Mouse (Mus musculus) liver, postnatal 0 days (tissue): Measurements from ENCODE around the gene Gm10188. TPM values are rescaled to one million over a fixed set of nuclear protein-coding genes. Genes with fewer than 3 reads are reported as not detected.

Experiments
- ATAC-seq: fragments of 200-750 bp; cut with Nextera tagmentation; 2 replicates; pipeline ENCODE4 v1.8.0; 2017; ENCODE audit warnings: mild to moderate bottlenecking, moderate library complexity
- DNase-seq: peaks from one replicate; pipeline ENCODE4 v3.0.0-alpha.2; 2016
- H3K27ac ChIP-seq: fragments of 300-500 bp; sonication (generic); 2 replicates; pipeline ENCODE4 v1.5.1; 2014; ENCODE audit warnings: antibody characterized with exemption, moderate library complexity, mild to moderate bottlenecking, low read depth
- H3K27me3 ChIP-seq: fragments of 300-500 bp; sonication (generic); 2 replicates; pipeline ENCODE4 v1.6.1; 2014; ENCODE audit warnings: low read length, control low read depth, mixed read lengths; ENCODE audit not compliant: insufficient read depth
- H3K36me3 ChIP-seq: fragments of 300-500 bp; sonication (generic); replicated peaks from 2 replicates; pipeline ENCODE4 v1.6.1; 2014; ENCODE audit warnings: mild to moderate bottlenecking, control low read depth, low read length, moderate library complexity, mixed read lengths; ENCODE audit not compliant: insufficient read depth
- H3K4me1 ChIP-seq: fragments of 300-500 bp; sonication (generic); 2 replicates; pipeline ENCODE4 v1.6.1; 2014; ENCODE audit warnings: antibody characterized with exemption, mild to moderate bottlenecking, control low read depth; ENCODE audit not compliant: insufficient read depth
- H3K4me2 ChIP-seq: fragments of 300-500 bp; sonication (generic); 2 replicates; pipeline ENCODE4 v1.6.1; 2014; ENCODE audit warnings: low read depth, mild to moderate bottlenecking, low read length, moderate library complexity, mixed read lengths
- H3K4me3 ChIP-seq: fragments of 300-500 bp; sonication (generic); 2 replicates; pipeline ENCODE4 v1.5.1; 2014; ENCODE audit warnings: low read depth, low read length
- H3K9ac ChIP-seq: fragments of 300-500 bp; sonication (generic); replicated peaks from 2 replicates; pipeline ENCODE4 v1.6.1; 2014; ENCODE audit warnings: mild to moderate bottlenecking, moderate library complexity
- H3K9me3 ChIP-seq: fragments of 300-500 bp; sonication (generic); 2 replicates; pipeline ENCODE4 v1.6.1; 2016; ENCODE audit warnings: mild to moderate bottlenecking, control low read depth, low read length, mixed read lengths
- CTCF ChIP-seq: sonication (generic); IDR thresholded peaks from 2 replicates; pipeline ENCODE4 v1.5.1; 2016; ENCODE audit warnings: antibody characterized with exemption, low read depth
- EP300 ChIP-seq: IDR thresholded peaks from 2 replicates; pipeline ENCODE4 v1.6.1; 2016; ENCODE audit warnings: antibody characterized with exemption, low read depth, mild to moderate bottlenecking
- WGBS: fragments of 180-500 bp; shearing (Covaris S2); extraction: QIAGEN DNeasy Blood & Tissue Kit; methylation state at CpG from one replicate; pipeline ENCODE4 v1.1.7; 2014; ENCODE audit not compliant: insufficient replicate concordance; 5-methylcytosine and 5-hydroxymethylcytosine counted together
- polyA plus RNA-seq: library from polyadenylated mRNA; unstranded; fragments of >200 nt; fragmentation: Nextera tagmentation; extraction: Ambion mirVana; gene quantifications from 2 replicates; pipeline ENCODE4 v1.2.1, GENCODE M21; 2015

The Gm10188 gene
- polyA plus RNA-seq, 1 experiment from 2014 or later: not detected

GRCm38 (mm10) chr1:132195100-132195499 lies 34.5 kb downstream of the Gm10188 start:
- H3K9me3 ChIP-seq: no peaks in the 10 kb centered on the region
- no peaks in the 10 kb centered on the region for H3K36me3 ChIP-seq
- 62% methylated on average over 9 of the region's 9 CpGs for WGBS
- no peak overlapping the region for H3K27ac ChIP-seq
- ATAC-seq: no peak
- peaks cover 9% of the 10 kb centered on the region for H3K4me1 ChIP-seq
- no peak overlapping the region for H3K9ac ChIP-seq
- no peak for TF ChIP-seq EP300
- no peak for TF ChIP-seq CTCF
- no peak for DNase-seq
- H3K27me3 ChIP-seq: peaks cover 93% of the 10 kb centered on the region
- no peak overlapping the region for H3K4me2 ChIP-seq
- no peak overlapping the region for H3K4me3 ChIP-seq

GRCm38 (mm10) chr1:132194624-132195023 lies 34.9 kb downstream of the Gm10188 start:
- Histone ChIP-seq H3K27me3 (peaks cover 93% of the 10 kb centered on the region), H3K9me3 (no peaks in the 10 kb centered on the region), H3K9ac (no peak overlapping the region), H3K4me1 (peaks cover 9% of the 10 kb centered on the region), H3K4me2 (no peak overlapping the region), H3K27ac (no peak overlapping the region), H3K4me3 (no peak overlapping the region), H3K36me3 (no peaks in the 10 kb centered on the region)
- TF ChIP-seq EP300 (no peak), CTCF (no peak)
- no peak for ATAC-seq
- no peak for DNase-seq
- 40% methylated on average over 3 of the region's 3 CpGs for WGBS

- Histone ChIP-seq H3K27ac (no peak overlapping the region), H3K4me1 (peaks cover 9% of the 10 kb centered on the region), H3K4me3 (no peak overlapping the region), H3K27me3 (peaks cover 93% of the 10 kb centered on the region), H3K9me3 (no peaks in the 10 kb centered on the region), H3K4me2 (no peak overlapping the region), H3K36me3 (no peaks in the 10 kb centered on the region), H3K9ac (no peak overlapping the region)
- 58% methylated on average over 3 of the region's 3 CpGs for WGBS
- DNase-seq (no peak), ATAC-seq (no peak)
- TF ChIP-seq EP300: no peak
These were observed 35.8 kb downstream of the Gm10188 start for GRCm38 (mm10) chr1:132193806-132194205.

GRCm38 (mm10) chr1:132191786-132192680 lies 37.5 kb downstream of the Gm10188 start:
- no peak overlapping the region for H3K9ac ChIP-seq
- no peaks in the 10 kb centered on the region for H3K36me3 ChIP-seq
- H3K4me2 ChIP-seq: no peak overlapping the region
- H3K9me3 ChIP-seq: no peaks in the 10 kb centered on the region
- WGBS: 16% methylated on average over 16 of the region's 16 CpGs
- DNase-seq (no peak), ATAC-seq (no peak)
- TF ChIP-seq EP300: no peak
- TF ChIP-seq CTCF: no peak
- no peak overlapping the region for H3K4me3 ChIP-seq
- H3K4me1 ChIP-seq: peaks cover 9% of the 10 kb centered on the region
- H3K27me3 ChIP-seq: peaks cover 92% of the 10 kb centered on the region
- no peak overlapping the region for H3K27ac ChIP-seq

DNA sequence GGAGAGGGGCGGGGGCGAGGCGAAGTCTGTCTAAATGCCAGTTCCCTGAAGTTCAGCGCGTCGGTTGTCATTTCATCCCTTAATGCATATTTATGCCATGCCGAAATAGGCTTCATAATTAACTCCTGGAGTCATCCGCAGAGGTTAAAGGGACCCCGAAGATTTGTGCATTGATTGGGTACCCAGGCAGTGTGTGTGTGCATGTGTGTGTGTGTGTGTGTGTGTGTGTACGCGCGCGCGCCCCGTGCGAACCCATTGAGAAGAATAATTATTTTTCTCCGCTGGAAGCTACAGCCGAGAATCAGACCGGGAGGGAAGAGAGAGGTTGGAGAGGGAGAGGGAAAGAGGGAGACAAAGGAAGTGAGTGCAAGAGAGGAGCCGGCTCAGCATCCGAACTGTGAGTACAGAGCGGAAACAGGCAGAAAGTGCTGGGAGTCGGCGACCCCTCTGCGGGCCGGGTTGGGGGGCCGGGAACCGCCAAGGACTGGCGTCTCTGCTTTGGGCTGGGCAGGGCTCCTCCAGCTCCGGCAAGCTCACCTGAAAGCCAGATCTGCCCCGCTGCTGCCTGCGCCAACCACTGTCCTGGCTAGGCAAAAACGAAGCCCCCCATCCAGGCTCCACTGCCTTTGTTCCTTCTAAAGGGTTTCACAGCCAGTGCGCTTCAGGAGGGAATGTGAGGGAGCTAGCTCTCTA lies 38.3 kb downstream of the Gm10188 start, which contains the start of the genes Lemd1 and AC124108.1:
Gene Lemd1, plus strand, starts transcription at position 339 of the 693 bp plus-strand sequence.
Gene AC124108.1, plus strand, starts transcription at position 365 of the 693 bp plus-strand sequence.
- under 1% methylated on average over 32 of the region's 34 CpGs for WGBS
- TF ChIP-seq CTCF (no peak), EP300 (no peak)
- Histone ChIP-seq H3K27ac (no peak within 1 kb of the TSS), H3K9ac (no peak within 1 kb of the TSS), H3K4me1 (peaks cover 9% of the 10 kb centered on the region), H3K4me2 (peak within 1 kb of the TSS; percentile 72), H3K36me3 (no peaks in the 10 kb centered on the region), H3K4me3 (peak within 1 kb of the TSS; percentile 30), H3K27me3 (peaks cover 91% of the 10 kb centered on the region), H3K9me3 (no peaks in the 10 kb centered on the region)
- ATAC-seq (no peak), DNase-seq (no peak)

- WGBS: 0% methylated on average over 60 of the region's 62 CpGs
- peak overlapping the region; percentile 30 for H3K4me3 ChIP-seq
- H3K27ac ChIP-seq: no peak overlapping the region
- H3K9me3 ChIP-seq: no peaks in the 10 kb centered on the region
- no peak for ATAC-seq
- TF ChIP-seq EP300: no peak
- H3K36me3 ChIP-seq: no peaks in the 10 kb centered on the region
- peak overlapping the region; percentile 72 for H3K4me2 ChIP-seq
- DNase-seq: no peak
- H3K27me3 ChIP-seq: peaks cover 85% of the 10 kb centered on the region
- H3K4me1 ChIP-seq: peaks cover 9% of the 10 kb centered on the region
- H3K9ac ChIP-seq: no peak overlapping the region
These were observed 38.9 kb downstream of the Gm10188 start for GRCm38 (mm10) chr1:132190621-132191092.
